Mouse (Mus musculus) E14TG2a.4 (cell line): ENCODE measurements around the gene Prickle2.

Experiments used
- H3K27me3 ChIP-seq: 2 replicates; pipeline ENCODE4 v1.6.1; 2014; ENCODE audit warnings: low read length, control low read depth; ENCODE audit not compliant: insufficient read depth
- H3K36me3 ChIP-seq: 2 replicates; pipeline ENCODE4 v1.6.1; 2014; ENCODE audit warnings: low read length, control low read depth; ENCODE audit not compliant: insufficient read depth
- H3K4me1 ChIP-seq: replicated peaks from 2 replicates; pipeline ENCODE4 v1.6.1; 2014; ENCODE audit warnings: low read depth, low read length, control low read depth
- H3K4me3 ChIP-seq: replicated peaks from 2 replicates; pipeline ENCODE4 v1.5.1; 2014; ENCODE audit warnings: mild to moderate bottlenecking, low read length
- H3K9me3 ChIP-seq: 2 replicates; pipeline ENCODE4 v1.6.1; 2014; ENCODE audit warnings: low read length, control low read depth
- CTCF ChIP-seq: conservative IDR thresholded peaks from 2 replicates; pipeline ENCODE4 v1.5.1; 2014; ENCODE audit warnings: low read length
- NANOG ChIP-seq: IDR thresholded peaks from 2 replicates; pipeline ENCODE4 v1.6.1; 2014; ENCODE audit warnings: borderline replicate concordance, low read length, mixed read lengths
- POU5F1 ChIP-seq: IDR thresholded peaks from 2 replicates; pipeline ENCODE4 v1.6.1; 2014; ENCODE audit warnings: low read length, borderline replicate concordance

The Prickle2 gene

DNA sequence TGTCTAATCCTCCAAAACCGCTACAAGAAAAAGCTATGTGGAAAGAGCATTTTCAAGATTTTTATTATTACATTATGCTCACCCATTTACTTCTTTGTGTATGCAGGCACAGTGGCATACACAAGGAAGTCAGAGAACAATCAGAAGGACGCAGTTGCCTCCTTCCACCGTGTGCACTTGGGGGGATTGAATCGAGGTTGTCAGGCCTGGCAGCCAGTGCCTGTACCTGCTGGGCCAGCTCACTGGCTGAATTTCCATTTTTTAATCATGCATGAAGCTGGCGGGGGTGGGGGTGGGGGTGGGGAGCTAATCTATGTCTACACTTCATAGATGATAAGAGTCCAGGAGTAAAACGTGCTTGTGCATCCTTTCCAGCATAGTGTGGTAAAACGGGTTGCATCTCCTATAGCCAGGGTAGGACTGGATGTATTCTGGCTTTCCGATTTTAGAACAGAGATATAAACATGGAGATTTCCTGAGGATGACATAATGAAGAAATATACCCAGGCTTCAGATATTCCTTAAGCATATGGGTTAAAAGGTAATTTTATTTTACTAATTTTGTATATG is 78.8 kb downstream of the Prickle2 start:
- Histone ChIP-seq H3K4me3 (no peak overlapping the region), H3K27me3 (no peaks in the 10 kb centered on the region), H3K4me1 (no peaks in the 10 kb centered on the region), H3K9me3 (no peaks in the 10 kb centered on the region), H3K36me3 (no peaks in the 10 kb centered on the region)
- TF ChIP-seq CTCF: no peak
- no peak for TF ChIP-seq NANOG
- TF ChIP-seq POU5F1: no peak

DNA sequence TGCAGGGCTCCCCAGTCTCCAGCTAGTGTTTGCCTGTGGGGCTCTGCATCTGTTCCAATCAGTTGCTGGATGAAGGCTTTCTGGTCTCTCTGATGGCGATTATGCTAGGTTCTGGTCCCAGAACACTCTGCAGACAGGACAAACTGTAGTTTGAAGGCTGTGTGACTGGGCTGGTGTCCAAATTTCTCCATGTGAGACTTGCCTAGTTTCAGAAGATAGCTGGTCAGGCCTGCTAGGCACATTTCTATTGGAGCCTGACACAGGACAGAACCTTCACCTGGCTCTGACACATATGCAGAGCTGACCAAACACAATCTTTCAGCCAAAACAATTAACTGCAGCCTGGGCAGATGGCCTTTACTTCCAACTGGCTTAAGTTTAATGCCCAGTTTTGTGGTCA is 80.0 kb downstream of the Prickle2 start:
- TF ChIP-seq NANOG (no peak), CTCF (no peak), POU5F1 (no peak)
- H3K36me3 ChIP-seq: no peaks in the 10 kb centered on the region
- H3K9me3 ChIP-seq: no peaks in the 10 kb centered on the region
- no peak overlapping the region for H3K4me3 ChIP-seq
- H3K4me1 ChIP-seq: no peaks in the 10 kb centered on the region
- H3K27me3 ChIP-seq: no peaks in the 10 kb centered on the region

DNA sequence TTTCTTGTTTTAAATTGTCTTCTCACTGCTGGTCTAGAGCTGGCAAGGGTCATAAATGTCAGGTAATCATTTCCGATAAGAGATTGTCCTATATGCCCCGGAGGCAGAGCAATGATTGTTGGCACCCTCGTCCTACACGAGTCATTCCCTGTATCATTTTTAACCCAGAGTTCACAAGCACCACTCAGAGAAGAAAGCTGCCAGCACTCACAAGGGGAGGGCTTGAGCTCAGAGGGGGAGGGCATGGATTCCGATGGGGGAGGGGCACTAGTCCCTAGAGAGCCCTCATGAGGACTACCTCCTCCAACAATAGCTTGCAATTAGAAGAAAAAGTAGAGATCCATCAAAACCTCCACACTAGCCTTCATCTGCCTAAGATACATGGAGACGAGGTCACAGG is 81.6 kb downstream of the Prickle2 start:
- Histone ChIP-seq H3K4me1 (no peaks in the 10 kb centered on the region), H3K36me3 (no peaks in the 10 kb centered on the region), H3K9me3 (no peaks in the 10 kb centered on the region), H3K4me3 (no peak overlapping the region), H3K27me3 (no peaks in the 10 kb centered on the region)
- TF ChIP-seq NANOG (no peak), POU5F1 (no peak), CTCF (no peak)

GRCm38 (mm10) chr6:92617183-92617582 is 88.8 kb downstream of the Prickle2 start:
- Histone ChIP-seq H3K4me1 (no peaks in the 10 kb centered on the region), H3K36me3 (no peaks in the 10 kb centered on the region), H3K9me3 (0 out of 2 replicates have a peak, but pooled peaks cover 2% of the 10 kb centered on the region), H3K27me3 (no peaks in the 10 kb centered on the region), H3K4me3 (no peak overlapping the region)
- TF ChIP-seq POU5F1: no peak

DNA sequence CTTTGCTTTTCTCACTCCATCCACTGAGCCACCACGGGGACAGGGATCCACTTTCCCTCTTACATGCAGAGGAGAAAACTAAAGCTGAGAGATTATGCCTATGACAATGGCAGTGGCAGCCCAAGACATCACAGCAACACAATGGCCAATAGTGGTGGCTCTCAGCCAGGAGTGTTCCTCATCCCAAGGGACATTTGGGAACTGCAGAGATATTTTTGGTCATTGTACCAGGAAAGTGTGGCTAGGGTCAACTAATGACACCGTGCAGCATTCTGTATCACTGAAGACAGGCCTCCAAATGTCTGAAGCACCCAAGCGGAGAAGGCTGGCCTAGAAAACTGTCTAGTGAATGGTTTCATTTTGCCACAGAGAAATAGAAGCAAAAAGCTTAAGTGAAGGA is 91.2 kb downstream of the Prickle2 start:
- Histone ChIP-seq H3K4me1 (no peaks in the 10 kb centered on the region), H3K36me3 (no peaks in the 10 kb centered on the region), H3K27me3 (no peaks in the 10 kb centered on the region), H3K9me3 (0 out of 2 replicates have a peak, but pooled peaks cover 2% of the 10 kb centered on the region), H3K4me3 (no peak overlapping the region)
- TF ChIP-seq CTCF (no peak), NANOG (no peak), POU5F1 (no peak)

- TF ChIP-seq POU5F1 (no peak), CTCF (no peak), NANOG (no peak)
- no peaks in the 10 kb centered on the region for H3K4me1 ChIP-seq
- H3K27me3 ChIP-seq: no peaks in the 10 kb centered on the region
- H3K36me3 ChIP-seq: no peaks in the 10 kb centered on the region
- no peaks in the 10 kb centered on the region for H3K9me3 ChIP-seq
- H3K4me3 ChIP-seq: no peak overlapping the region
Observed at GRCm38 (mm10) chr6:92612151-92612769, 93.7 kb downstream of the Prickle2 start.

DNA sequence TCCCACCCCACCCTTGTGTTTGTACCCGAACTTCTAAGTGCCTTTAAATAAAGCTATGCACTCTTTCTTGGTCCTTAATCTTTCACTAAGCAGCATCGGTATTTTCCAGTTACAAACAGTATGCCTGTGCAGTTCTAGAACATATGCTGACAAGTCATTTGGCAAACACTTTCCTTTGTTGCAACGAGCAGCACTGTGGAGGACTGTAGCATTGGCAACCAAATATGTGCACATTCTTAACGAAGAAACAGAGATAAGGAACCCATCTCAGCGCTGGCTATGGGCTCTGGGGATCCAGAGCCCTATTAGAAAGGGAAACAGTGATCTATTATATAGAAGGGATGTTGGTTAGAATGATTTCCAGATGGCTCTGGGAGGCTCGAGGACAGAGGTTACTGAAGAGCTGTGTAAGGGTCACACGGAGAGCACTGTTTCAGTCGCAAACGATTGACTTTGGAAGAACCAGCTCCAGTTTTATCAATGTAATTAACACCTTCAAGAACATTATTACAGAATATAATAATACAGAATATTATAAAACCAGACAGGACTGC is 96.2 kb downstream of the Prickle2 start:
- TF ChIP-seq NANOG: no peak
- no peak for TF ChIP-seq POU5F1
- no peak for TF ChIP-seq CTCF
- Histone ChIP-seq H3K27me3 (no peaks in the 10 kb centered on the region), H3K36me3 (no peaks in the 10 kb centered on the region), H3K4me3 (no peak overlapping the region), H3K9me3 (no peaks in the 10 kb centered on the region), H3K4me1 (peaks cover 9% of the 10 kb centered on the region)

DNA sequence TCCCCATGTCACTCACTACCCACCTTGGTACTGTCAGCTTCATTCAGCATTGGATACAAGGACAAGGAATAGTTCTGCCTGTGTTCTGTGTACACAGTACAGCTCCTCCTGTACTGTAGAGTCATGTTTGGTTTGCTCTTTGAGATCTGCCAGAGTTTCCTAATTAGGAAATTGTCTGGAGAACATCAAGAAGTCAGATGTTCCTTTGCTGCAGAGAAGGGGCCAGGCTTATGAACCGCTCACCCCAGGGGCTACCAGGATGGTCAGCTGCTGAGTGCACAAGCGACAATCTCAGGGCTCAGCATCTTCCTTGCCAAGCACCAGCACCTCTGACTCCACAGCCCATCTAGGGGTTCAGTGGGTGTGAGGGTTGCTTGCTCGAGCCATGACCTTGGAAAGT is 96.9 kb downstream of the Prickle2 start:
- H3K4me3 ChIP-seq: no peak overlapping the region
- H3K4me1 ChIP-seq: peaks cover 11% of the 10 kb centered on the region
- no peaks in the 10 kb centered on the region for H3K9me3 ChIP-seq
- H3K27me3 ChIP-seq: no peaks in the 10 kb centered on the region
- H3K36me3 ChIP-seq: no peaks in the 10 kb centered on the region
- TF ChIP-seq CTCF (no peak), NANOG (no peak), POU5F1 (no peak)

DNA sequence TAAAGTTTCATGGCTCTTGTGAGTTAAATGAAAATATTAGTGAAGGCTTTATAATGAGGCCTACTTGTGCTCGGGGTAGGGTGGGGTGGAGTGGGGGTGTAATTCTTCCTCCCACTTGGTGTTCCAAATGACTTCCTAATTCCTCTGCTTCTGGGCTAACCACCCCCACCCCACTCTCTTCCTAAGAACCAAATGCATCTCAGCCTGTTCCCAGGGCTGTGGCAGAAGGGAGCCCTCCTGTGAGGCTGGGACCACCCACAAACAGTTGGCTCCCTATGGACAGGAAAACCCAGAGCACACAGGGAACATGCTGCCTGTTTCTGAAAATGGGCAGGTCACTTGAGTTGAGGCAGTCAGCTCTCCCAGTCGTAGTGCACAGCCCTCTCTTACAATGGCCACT is 100.8 kb downstream of the Prickle2 start:
- Histone ChIP-seq H3K9me3 (no peaks in the 10 kb centered on the region), H3K4me1 (peaks cover 11% of the 10 kb centered on the region), H3K27me3 (no peaks in the 10 kb centered on the region), H3K4me3 (no peak overlapping the region), H3K36me3 (no peaks in the 10 kb centered on the region)
- TF ChIP-seq NANOG (no peak), POU5F1 (no peak), CTCF (no peak)
